Mouse (Mus musculus) lung, postnatal 4 days (tissue): ENCODE data around the gene Pnpla1.

Source experiments
- DNase-seq, 2 experiments: peaks; one replicate each; pipeline ENCODE4 v3.0.0; 2021

Pnpla1 gene

DNA sequence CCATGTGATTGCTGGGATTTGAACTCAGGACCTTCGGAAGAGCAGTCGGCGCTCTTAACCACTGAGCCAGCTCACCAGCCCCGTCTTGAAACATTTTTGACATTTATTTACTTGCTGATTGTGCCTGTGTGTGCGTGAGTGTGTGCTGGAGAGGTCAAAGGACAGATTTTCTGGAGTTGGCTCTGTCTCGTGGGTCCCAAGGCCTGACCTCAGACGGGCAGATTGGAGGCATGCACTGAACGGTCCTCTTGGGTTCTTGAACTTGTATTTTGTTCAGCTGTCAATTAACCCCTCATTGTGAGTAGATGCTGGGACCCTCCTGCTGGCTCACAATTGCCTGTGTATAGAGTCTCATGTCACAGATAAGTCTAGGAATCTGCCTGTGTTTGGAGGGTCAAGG, 28.1 kb downstream of the Pnpla1 start:
- no peak for DNase-seq

DNA sequence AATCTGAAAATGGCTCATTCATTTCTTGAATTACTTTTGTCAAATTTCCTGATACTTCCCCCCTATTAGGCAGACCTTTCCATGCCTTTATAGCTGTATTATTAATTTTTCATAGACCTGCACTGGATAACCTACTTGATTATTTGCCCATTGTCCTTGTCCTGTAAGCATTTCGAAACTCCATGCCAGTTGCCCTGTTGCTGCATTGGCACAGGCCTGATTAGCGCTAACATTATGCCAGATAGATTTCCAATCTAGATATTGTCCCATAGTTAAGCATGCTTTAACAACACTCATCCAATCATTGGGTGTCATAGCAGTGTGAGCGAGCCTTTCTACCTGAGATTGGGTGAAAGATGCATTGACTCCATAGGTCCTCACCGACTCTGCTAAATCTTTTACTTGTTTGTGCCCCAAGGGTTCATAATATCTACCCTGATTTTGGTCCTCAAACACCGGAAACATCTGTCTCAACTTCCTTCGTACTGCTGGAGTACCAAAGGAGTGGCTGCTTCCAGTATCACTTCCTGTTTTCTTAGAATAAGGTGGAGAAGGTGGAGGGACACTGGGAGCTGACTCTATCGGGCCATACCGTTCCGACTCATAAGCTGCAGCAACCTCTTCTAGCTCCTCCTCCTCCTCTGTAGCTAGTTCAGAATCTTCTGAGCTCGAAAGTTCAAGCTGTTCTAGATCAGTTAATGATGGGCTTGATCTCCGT, 36.0 kb downstream of the Pnpla1 start:
- no peak for DNase-seq

- DNase-seq = no peak
Observed at GRCm38 (mm10) chr17:28895217-28895875, 37.1 kb downstream of the Pnpla1 start.

GRCm38 (mm10) chr17:28896095-28896780, 38.0 kb downstream of the Pnpla1 start:
- DNase-seq = no peak

GRCm38 (mm10) chr17:28897817-28898216, 39.6 kb downstream of the Pnpla1 start:
- DNase-seq = no peak

GRCm38 (mm10) chr17:28898249-28898648, 40.0 kb downstream of the Pnpla1 start:
- no peak for DNase-seq

DNA sequence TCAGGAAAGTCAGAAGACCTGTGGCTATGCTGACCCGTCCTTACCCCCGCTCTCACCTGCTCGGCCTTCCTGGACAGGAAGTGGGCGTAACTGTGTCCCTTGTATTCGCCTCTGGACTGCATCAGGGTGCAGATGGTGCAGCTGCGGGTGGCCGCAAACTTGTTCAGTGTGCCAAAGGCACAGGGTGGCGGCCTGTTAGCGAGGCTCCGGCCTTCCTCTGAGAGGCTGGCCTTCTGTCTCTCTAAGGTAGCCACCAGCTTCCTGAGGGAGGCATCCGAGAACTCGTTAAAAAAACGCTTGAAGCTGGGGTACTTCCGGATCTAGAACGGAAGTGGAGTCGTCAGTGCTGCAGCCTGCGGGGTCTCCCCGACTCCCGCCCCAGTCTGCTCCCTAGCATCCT, 41.2 kb downstream of the Pnpla1 start:
- DNase-seq = no peak

- no peak for DNase-seq
Observed at GRCm38 (mm10) chr17:28901559-28901958, 43.3 kb downstream of the Pnpla1 start.

- peak; percentile 54 to 78 for DNase-seq
Observed at GRCm38 (mm10) chr17:28904546-28905376, 46.5 kb downstream of the Pnpla1 start.

DNA sequence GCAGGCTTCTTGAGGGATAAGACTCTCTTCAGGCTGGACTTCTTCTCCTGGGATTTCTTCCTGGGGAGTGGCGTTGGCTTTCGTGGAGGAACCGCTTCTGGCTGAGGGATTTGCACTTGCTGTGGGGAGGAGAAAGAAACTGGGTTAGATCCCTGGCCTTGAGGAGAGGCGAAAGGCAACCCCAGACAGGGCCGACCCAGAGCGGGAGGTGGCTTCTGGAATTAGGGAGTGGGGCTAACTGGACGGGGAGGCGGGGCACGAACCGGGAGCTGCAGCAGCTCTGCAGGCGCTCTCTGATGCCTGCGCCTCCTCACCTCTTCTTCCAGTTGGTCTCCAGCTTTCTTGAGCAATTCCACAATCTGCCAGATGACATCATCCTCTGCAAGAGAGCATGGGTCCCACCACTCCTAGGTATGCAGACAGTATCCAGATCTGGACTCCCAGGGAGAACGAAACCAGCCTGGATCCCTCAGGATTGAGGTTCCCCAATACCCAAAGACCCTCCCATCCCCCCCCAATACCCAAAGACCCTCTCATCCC, 47.2 kb downstream of the Pnpla1 start:
- DNase-seq = no peak

DNA sequence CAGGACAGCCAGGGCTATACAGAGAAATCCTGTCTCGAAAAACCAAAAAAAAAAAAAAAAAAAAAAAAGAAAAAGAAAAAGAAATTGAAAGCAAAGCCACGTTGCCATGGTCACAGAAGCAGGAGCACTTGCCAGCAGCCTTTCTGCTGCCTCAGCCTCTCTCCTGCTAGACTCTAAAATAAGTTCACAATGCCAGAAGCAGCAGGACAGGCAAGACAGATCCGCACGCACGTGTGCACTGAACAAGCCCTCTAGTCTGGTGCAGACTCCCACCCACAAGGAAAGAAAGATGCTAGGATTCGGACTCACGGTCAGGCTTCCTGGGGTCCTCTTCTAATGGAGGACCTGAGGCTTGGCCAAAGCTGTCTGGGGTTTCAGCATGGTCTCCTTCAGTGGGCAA, 49.7 kb downstream of the Pnpla1 start:
- DNase-seq = no peak

GRCm38 (mm10) chr17:28909252-28909941, 51.2 kb downstream of the Pnpla1 start:
- peak; percentile 61 to 76 for DNase-seq

GRCm38 (mm10) chr17:28910139-28910538, 51.9 kb downstream of the Pnpla1 start:
- DNase-seq = no peak

DNA sequence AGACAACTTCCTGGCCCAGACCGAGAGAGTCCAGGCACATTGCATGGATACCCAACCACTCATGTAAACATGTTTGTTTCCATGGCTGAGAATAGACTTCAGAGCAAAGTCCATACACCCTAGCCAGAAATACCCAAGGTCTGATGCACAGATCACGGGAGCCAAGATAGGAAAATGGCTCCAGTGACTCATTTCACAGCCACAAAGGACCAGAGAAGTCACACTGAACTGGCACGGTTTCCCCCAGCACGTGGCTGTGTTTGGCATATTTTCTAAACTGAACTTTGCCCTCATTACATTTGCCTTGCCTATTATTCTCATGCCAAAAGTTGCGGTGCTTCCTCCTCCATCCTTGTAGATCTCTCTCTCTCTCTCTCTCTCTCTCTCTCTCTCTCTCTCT, 55.0 kb downstream of the Pnpla1 start:
- DNase-seq = peak in 1 of 2 experiments; percentile 45

DNA sequence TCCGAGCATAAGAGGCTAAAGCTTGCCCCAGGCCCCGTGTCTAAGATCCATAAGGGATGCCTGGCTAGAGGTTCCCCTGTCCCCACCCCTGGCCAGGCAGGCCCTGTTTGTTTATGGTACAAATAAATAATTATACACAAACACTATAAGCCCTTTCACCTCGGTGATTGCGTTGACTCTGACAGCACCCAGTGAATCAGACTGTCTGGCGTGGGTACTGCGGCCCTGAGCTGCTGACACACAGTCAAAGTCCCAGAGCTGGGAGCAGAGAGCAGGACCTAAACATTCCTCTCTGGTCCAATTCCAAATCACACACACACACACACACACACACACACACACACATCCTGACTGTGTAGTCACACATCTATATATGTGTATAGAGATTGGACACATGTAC, 55.7 kb downstream of the Pnpla1 start:
- peak in 1 of 2 experiments; percentile 59 for DNase-seq

GRCm38 (mm10) chr17:28915060-28915628, 56.9 kb downstream of the Pnpla1 start, which contains the start of gene 4930539E08Rik:
4930539E08Rik (minus strand) TSS chr17:28915324.
- peak in 1 of 2 experiments; percentile 12 for DNase-seq

- no peak for DNase-seq
Observed at GRCm38 (mm10) chr17:28916520-28916919, 58.3 kb downstream of the Pnpla1 start.

DNA sequence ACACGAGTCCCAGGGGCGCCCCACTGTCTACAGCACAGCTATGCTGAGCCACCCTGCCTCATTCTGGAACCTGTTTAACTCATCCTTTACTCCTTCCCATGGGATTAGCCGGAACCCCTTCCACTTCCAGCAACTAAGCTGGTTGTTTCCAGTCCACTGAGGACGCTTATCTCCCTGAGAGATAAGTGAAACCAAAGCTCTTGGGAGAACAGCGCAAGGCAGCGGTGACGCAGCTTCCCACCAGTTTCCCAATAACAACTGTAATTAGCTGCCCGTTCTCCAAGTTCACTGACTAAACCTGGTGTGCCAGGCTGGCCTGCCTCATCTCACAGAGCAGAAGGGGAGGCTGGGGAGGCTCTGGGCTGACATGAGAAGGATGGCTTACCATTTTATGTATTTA, 62.9 kb downstream of the Pnpla1 start:
- no peak for DNase-seq

- no peak for DNase-seq
Observed at GRCm38 (mm10) chr17:28922096-28922495, 63.9 kb downstream of the Pnpla1 start.

DNA sequence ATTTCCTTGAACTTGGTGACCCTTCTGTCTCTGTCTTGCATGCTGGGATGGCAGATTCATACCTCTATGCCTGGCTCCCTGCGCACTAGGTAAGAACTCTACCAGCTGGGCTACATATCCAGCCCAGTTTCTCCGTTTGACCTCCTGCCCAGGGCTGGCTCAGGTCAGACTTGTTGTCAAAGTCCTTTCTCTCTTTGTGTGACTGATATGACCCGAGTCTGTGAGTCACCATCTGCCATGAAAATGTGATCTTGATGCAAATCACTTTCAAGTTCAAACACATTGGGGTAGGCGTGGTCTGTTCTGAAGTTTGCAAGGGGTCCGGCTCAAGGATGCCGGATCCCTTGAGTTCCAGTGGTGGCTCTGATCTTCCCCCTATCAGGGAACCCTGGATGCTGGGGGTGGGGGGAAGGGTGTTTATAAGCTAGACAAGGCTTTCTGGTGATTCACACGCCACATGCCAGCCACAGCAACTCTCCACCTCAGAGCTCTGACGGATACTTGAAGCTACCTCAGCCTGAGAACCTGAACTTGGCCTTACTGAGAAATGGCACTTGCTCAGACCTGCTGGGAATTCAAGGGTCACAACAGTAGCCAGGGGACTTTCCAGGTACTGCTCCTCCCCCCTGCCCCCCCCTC, 66.9 kb downstream of the Pnpla1 start:
- no peak for DNase-seq

DNA sequence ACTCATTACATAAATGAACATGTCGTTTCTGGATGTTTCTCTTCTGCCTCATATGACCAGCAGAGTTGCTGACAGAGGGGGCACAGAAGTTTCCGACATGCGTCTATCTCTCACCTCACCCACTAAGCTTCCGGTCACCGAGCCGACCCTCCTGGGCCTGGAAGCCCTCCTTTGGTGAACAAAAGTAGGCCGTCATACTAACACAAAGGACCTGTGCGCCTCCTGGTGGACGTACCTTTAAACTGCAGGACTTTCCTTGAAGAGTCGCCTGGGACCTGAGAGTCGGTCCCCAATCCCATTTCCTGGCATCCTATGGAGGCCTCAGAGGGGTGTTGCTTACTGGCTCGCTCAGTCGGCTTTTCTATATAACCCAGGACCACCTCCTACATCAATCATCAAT, 68.2 kb downstream of the Pnpla1 start:
- DNase-seq = peak; percentile 77 to 85
